Mouse (Mus musculus) urinary bladder, postnatal 14 days (tissue): ENCODE data around the gene Slc16a12.
"Not testable (repeated sequence)": the region's sequence is repeated elsewhere in the genome, so short reads cannot be mapped to it uniquely, and the experiment has no call there.

Source experiments
- DNase-seq: peaks from one replicate; pipeline ENCODE4 v3.0.0; 2021; ENCODE audit warnings: low spot score

Slc16a12 gene

GRCm38 (mm10) chr19:34666127-34666526 is 81.0 kb downstream of the Slc16a12 start:
- DNase-seq: peak; percentile 77

GRCm38 (mm10) chr19:34662740-34663139 is 84.3 kb downstream of the Slc16a12 start:
- no peak for DNase-seq

GRCm38 (mm10) chr19:34662067-34662507 is 85.0 kb downstream of the Slc16a12 start:
- peak; percentile 69 for DNase-seq

GRCm38 (mm10) chr19:34656511-34657298 is 90.4 kb downstream of the Slc16a12 start:
- no peak for DNase-seq

- DNase-seq: no peak
These were observed 91.8 kb downstream of the Slc16a12 start for GRCm38 (mm10) chr19:34655227-34655805.

- no peak for DNase-seq
These were observed 96.1 kb downstream of the Slc16a12 start for GRCm38 (mm10) chr19:34650997-34651396.

- DNase-seq: no peak
These were observed 96.8 kb downstream of the Slc16a12 start for GRCm38 (mm10) chr19:34650276-34650675.

- not testable (repeated sequence) for DNase-seq
These were observed 99.5 kb downstream of the Slc16a12 start for GRCm38 (mm10) chr19:34647630-34648029.

GRCm38 (mm10) chr19:34642616-34643015 is 104.5 kb downstream of the Slc16a12 start:
- DNase-seq: no peak

GRCm38 (mm10) chr19:34640623-34641022 is 106.5 kb downstream of the Slc16a12 start, which contains the start of the genes Ifit1bl2 and Ifit1:
Gene Ifit1bl2, minus strand, starts transcription at chr19:34640743.
Gene Ifit1, plus strand, starts transcription at chr19:34640871.
- DNase-seq: no peak

GRCm38 (mm10) chr19:34636933-34637557 is 110.0 kb downstream of the Slc16a12 start:
- DNase-seq: peak; percentile 50

GRCm38 (mm10) chr19:34633484-34633883 is 113.6 kb downstream of the Slc16a12 start:
- DNase-seq: no peak

- DNase-seq: no peak
These were observed 115.6 kb downstream of the Slc16a12 start for GRCm38 (mm10) chr19:34631487-34631886.

GRCm38 (mm10) chr19:34627496-34627895 is 119.6 kb downstream of the Slc16a12 start:
- DNase-seq: no peak

GRCm38 (mm10) chr19:34624663-34625062 is 122.4 kb downstream of the Slc16a12 start:
- no peak for DNase-seq

- DNase-seq: no peak
These were observed 123.3 kb downstream of the Slc16a12 start for GRCm38 (mm10) chr19:34623781-34624180.

- DNase-seq: no peak
These were observed 126.2 kb downstream of the Slc16a12 start for GRCm38 (mm10) chr19:34620871-34621270.
